Mouse (Mus musculus) kidney, adult 2 months (tissue): ENCODE data around the gene Clec9a. TPM values are rescaled to one million over a fixed set of nuclear protein-coding genes. Genes with fewer than 3 reads are reported as not detected.

Experiments used
- DNase-seq: peaks from one replicate; pipeline ENCODE4 v3.0.0; 2021
- H3K27ac ChIP-seq: fragments of 200-500 bp; 2 replicates; pipeline ENCODE4 v1.5.1; 2012; ENCODE audit warnings: low read depth, low read length, control low read depth, inconsistent platforms; ENCODE audit not compliant: insufficient read depth
- H3K27me3 ChIP-seq: fragments of 200-500 bp; replicated peaks from 2 replicates; pipeline ENCODE4 v1.6.1; 2012; ENCODE audit warnings: mild to moderate bottlenecking, moderate library complexity, low read length, inconsistent platforms; ENCODE audit not compliant: control insufficient read depth, insufficient read depth
- H3K36me3 ChIP-seq: fragments of 200-500 bp; 2 replicates; pipeline ENCODE4 v1.6.1; 2012; ENCODE audit warnings: mild to moderate bottlenecking, moderate library complexity, low read length, inconsistent platforms; ENCODE audit not compliant: control insufficient read depth, insufficient read depth
- H3K4me1 ChIP-seq: fragments of 200-500 bp; 2 replicates; pipeline ENCODE4 v1.6.1; 2011; ENCODE audit warnings: low read length; ENCODE audit not compliant: control insufficient read depth, insufficient read depth
- H3K4me3 ChIP-seq: fragments of 200-500 bp; 2 replicates; pipeline ENCODE4 v1.5.1; 2011; ENCODE audit warnings: mild to moderate bottlenecking, low read depth, low read length, control low read depth; ENCODE audit not compliant: insufficient read depth
- CTCF ChIP-seq: fragments of 200-500 bp; conservative IDR thresholded peaks from 2 replicates; pipeline ENCODE4 v1.5.1; 2011; ENCODE audit warnings: low read depth, mild to moderate bottlenecking, control low read depth, low read length, moderate library complexity, mixed read lengths; ENCODE audit not compliant: insufficient read depth, insufficient read length
- POLR2A ChIP-seq: fragments of 200-500 bp; IDR thresholded peaks from one replicate; pipeline ENCODE4 v1.6.1; 2011; ENCODE audit warnings: low read depth, low read length, control low read depth
- WGBS: fragments of 180-500 bp; shearing (Covaris S2); methylation state at CpG from one replicate; pipeline ENCODE4 v1.1.7; 2018; 5-methylcytosine and 5-hydroxymethylcytosine counted together
- polyA plus RNA-seq: library from polyadenylated mRNA; depleted of rRNA; stranded (reverse); fragments of >200 nt; gene quantifications from 2 replicates; pipeline ENCODE4 v1.2.3, GENCODE M21; 2012

The Clec9a gene
- polyA plus RNA-seq, 1 experiment: 0.86 TPM

GRCm38 (mm10) chr6:129423040-129423733, 14.5 kb downstream of the Clec9a start:
- Histone ChIP-seq H3K27ac (no peak overlapping the region; the same call in 1 of the 2 replicates), H3K27me3 (no peaks in the 10 kb centered on the region; the same call in 1 of the 2 replicates), H3K4me3 (no peak overlapping the region), H3K36me3 (no peaks in the 10 kb centered on the region), H3K4me1 (0 out of 2 replicates have a peak, but pooled peaks cover 7% of the 10 kb centered on the region)
- 49% methylated on average over 4 of the region's 4 CpGs for WGBS
- DNase-seq: peak; percentile 46
- TF ChIP-seq CTCF (no peak), POLR2A (no peak)

- TF ChIP-seq POLR2A (no peak), CTCF (peak; percentile 85)
- Histone ChIP-seq H3K27me3 (no peaks in the 10 kb centered on the region; the same call in 1 of the 2 replicates), H3K36me3 (no peaks in the 10 kb centered on the region), H3K27ac (no peak overlapping the region), H3K4me3 (no peak overlapping the region), H3K4me1 (0 out of 2 replicates have a peak, but pooled peaks cover 7% of the 10 kb centered on the region)
- WGBS: 41% methylated on average over 1 of the region's 1 CpGs
- peak; percentile 85 for DNase-seq
These were observed 15.0 kb downstream of the Clec9a start for GRCm38 (mm10) chr6:129423734-129424072.

- H3K36me3 ChIP-seq: no peaks in the 10 kb centered on the region
- no peaks in the 10 kb centered on the region; the same call in 1 of the 2 replicates for H3K27me3 ChIP-seq
- peak overlapping the region; percentile 21 for H3K27ac ChIP-seq
- TF ChIP-seq POLR2A (no peak), CTCF (no peak)
- peak; percentile 14 for DNase-seq
- 0 out of 2 replicates have a peak, but pooled peaks cover 7% of the 10 kb centered on the region for H3K4me1 ChIP-seq
- 69% methylated on average over 5 of the region's 5 CpGs for WGBS
- no peak overlapping the region for H3K4me3 ChIP-seq
These were observed 16.6 kb downstream of the Clec9a start for GRCm38 (mm10) chr6:129425217-129425616.

- H3K36me3 ChIP-seq: no peaks in the 10 kb centered on the region
- no peaks in the 10 kb centered on the region; the same call in 1 of the 2 replicates for H3K27me3 ChIP-seq
- no peak overlapping the region for H3K4me3 ChIP-seq
- TF ChIP-seq CTCF (no peak), POLR2A (no peak)
- peak overlapping the region; percentile 23; the same call in 1 of the 2 replicates for H3K27ac ChIP-seq
- WGBS: 40% methylated on average over 5 of the region's 5 CpGs
- DNase-seq: peak; percentile 86
- 0 out of 2 replicates have a peak, but pooled peaks cover 7% of the 10 kb centered on the region for H3K4me1 ChIP-seq
These were observed 17.1 kb downstream of the Clec9a start for GRCm38 (mm10) chr6:129425812-129426211.

- no peak overlapping the region for H3K27ac ChIP-seq
These were observed 18.6 kb downstream of the Clec9a start for GRCm38 (mm10) chr6:129427281-129427680.

GRCm38 (mm10) chr6:129434239-129434638, 25.6 kb downstream of the Clec9a start:
- Histone ChIP-seq H3K27ac (no peak overlapping the region), H3K27me3 (no peaks in the 10 kb centered on the region), H3K36me3 (no peaks in the 10 kb centered on the region), H3K4me3 (no peak overlapping the region), H3K4me1 (no peaks in the 10 kb centered on the region)
- 84% methylated on average over 5 of the region's 5 CpGs for WGBS
- TF ChIP-seq POLR2A: no peak
- no peak for TF ChIP-seq CTCF
- peak; percentile 17 for DNase-seq

More at GRCm38 (mm10) chr6:129427281-129427680, 18.6 kb downstream of the Clec9a start:
- TF ChIP-seq POLR2A (no peak), CTCF (no peak)
- no peak for DNase-seq
- Histone ChIP-seq H3K4me3 (no peak overlapping the region), H3K4me1 (0 out of 2 replicates have a peak, but pooled peaks cover 7% of the 10 kb centered on the region), H3K36me3 (no peaks in the 10 kb centered on the region), H3K27me3 (no peaks in the 10 kb centered on the region)
- 75% methylated on average over 4 of the region's 4 CpGs for WGBS

- H3K36me3 ChIP-seq: no peaks in the 10 kb centered on the region
- H3K27ac ChIP-seq: no peak overlapping the region
- DNase-seq: no peak
- H3K27me3 ChIP-seq: no peaks in the 10 kb centered on the region
- 79% methylated on average over 3 of the region's 3 CpGs for WGBS
- TF ChIP-seq CTCF (no peak), POLR2A (no peak)
- no peak overlapping the region for H3K4me3 ChIP-seq
- no peaks in the 10 kb centered on the region for H3K4me1 ChIP-seq
These were observed 27.4 kb downstream of the Clec9a start for GRCm38 (mm10) chr6:129436025-129436424.
